Mouse (Mus musculus) forebrain, embryonic 16.5 days (tissue): ENCODE measurements around the gene Serpinb6c. TPM values are rescaled to one million over a fixed set of nuclear protein-coding genes. Genes with fewer than 3 reads are reported as not detected.
A peak's percentile ranks its signal among the peaks of the same experiment; 100 is the strongest.
"Not testable (repeated sequence)": the region's sequence is repeated elsewhere in the genome, so short reads cannot be mapped to it uniquely, and the experiment has no call there.

Experiments
- ATAC-seq: fragments of 200-750 bp; cut with Nextera tagmentation; 2 replicates; pipeline ENCODE4 v1.8.0; 2017; ENCODE audit warnings: mild to moderate bottlenecking, moderate library complexity
- H3K27ac ChIP-seq: fragments of 300-500 bp; sonication (generic); 2 replicates; pipeline ENCODE4 v1.5.1; 2014; ENCODE audit warnings: low read length, control low read depth
- H3K27me3 ChIP-seq: fragments of 300-500 bp; sonication (generic); replicated peaks from 2 replicates; pipeline ENCODE4 v1.6.1; 2014; ENCODE audit warnings: low read length; ENCODE audit not compliant: control insufficient read depth, insufficient read depth
- H3K36me3 ChIP-seq: fragments of 300-500 bp; sonication (generic); 2 replicates; pipeline ENCODE4 v1.6.1; 2014; ENCODE audit not compliant: control insufficient read depth, insufficient read depth
- H3K4me1 ChIP-seq: fragments of 300-500 bp; sonication (generic); replicated peaks from 2 replicates; pipeline ENCODE4 v1.6.1; 2014; ENCODE audit warnings: low read length; ENCODE audit not compliant: control insufficient read depth, insufficient read depth
- H3K4me2 ChIP-seq: fragments of 300-500 bp; sonication (generic); 2 replicates; pipeline ENCODE4 v1.6.1; 2014; ENCODE audit warnings: mild to moderate bottlenecking, low read length, control low read depth
- H3K4me3 ChIP-seq: fragments of 300-500 bp; sonication (generic); replicated peaks from 2 replicates; pipeline ENCODE4 v1.5.1; 2014; ENCODE audit warnings: mild to moderate bottlenecking, low read length, control low read depth
- H3K9ac ChIP-seq: fragments of 300-500 bp; sonication (generic); replicated peaks from 2 replicates; pipeline ENCODE4 v1.6.1; 2014; ENCODE audit warnings: low read depth, low read length, control low read depth
- H3K9me3 ChIP-seq: fragments of 300-500 bp; sonication (generic); 2 replicates; pipeline ENCODE4 v1.6.1; 2016; ENCODE audit warnings: low read length; ENCODE audit not compliant: control insufficient read depth
- WGBS: fragments of 180-500 bp; shearing (Covaris S2); extraction: QIAGEN DNeasy Blood & Tissue Kit; methylation state at CpG from one replicate; pipeline ENCODE4 v1.1.7; 2014; 5-methylcytosine and 5-hydroxymethylcytosine counted together
- polyA plus RNA-seq: library from polyadenylated mRNA; unstranded; fragments of >200 nt; fragmentation: Nextera tagmentation; extraction: Ambion mirVana; gene quantifications from 2 replicates; pipeline ENCODE4 v1.2.1, GENCODE M21; 2015

Gene Serpinb6c
- 0.15 and 0.36 TPM in 2 replicates for polyA plus RNA-seq

DNA sequence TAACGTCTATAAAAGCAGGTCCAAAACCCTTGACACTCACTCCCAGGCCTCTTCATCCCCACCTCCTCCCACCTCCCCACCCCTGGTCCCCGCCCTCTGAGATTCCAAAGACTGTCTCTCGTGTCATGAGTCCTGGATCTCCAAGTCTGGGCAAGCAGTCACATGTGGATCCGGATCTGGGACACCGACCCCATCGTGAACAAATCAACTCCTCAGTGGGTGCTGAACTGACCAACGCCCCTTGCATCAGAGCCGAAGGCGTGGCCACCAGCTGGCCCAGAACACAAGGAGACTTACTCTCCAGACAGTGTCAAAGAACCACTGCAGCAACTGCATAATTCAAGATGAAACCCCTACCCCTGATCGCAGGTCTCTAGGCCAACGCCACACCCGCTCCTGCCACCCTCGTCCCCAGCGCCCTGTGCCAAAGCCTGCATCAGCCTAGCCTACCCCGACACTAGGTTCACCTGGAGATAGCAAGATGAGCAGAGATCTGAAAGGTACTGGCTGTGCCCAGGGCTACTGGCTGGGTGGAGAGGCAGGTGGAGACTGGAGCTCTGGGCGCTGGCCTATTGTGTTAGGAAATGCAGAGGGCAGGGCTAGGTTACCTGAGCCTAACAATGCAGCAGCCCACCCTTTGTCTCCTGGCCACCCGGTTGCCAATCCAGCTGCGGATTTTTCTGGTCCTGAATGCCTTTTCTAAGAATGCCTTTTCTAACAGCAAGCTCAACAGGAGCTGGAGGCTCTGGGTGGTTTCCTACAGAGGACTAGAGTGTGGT is at the start of gene Serpinb6c:
Gene Serpinb6c (minus strand): TSS at position 533 of the 779 bp plus-strand sequence.
- H3K27me3 ChIP-seq: no peaks in the 10 kb centered on the region
- ATAC-seq: no peak
- H3K27ac ChIP-seq: no peak within 1 kb of the TSS
- no peak within 1 kb of the TSS for H3K9ac ChIP-seq
- H3K4me1 ChIP-seq: no peaks in the 10 kb centered on the region
- H3K36me3 ChIP-seq: no peaks in the 10 kb centered on the region
- H3K4me2 ChIP-seq: no peak within 1 kb of the TSS
- WGBS: 72% methylated on average over 18 of the region's 18 CpGs
- H3K9me3 ChIP-seq: no peaks in the 10 kb centered on the region
- H3K4me3 ChIP-seq: no peak within 1 kb of the TSS

- 88% methylated on average over 2 of the region's 2 CpGs for WGBS
- no peak for ATAC-seq
- no peaks in the 10 kb centered on the region for H3K9me3 ChIP-seq
- H3K4me2 ChIP-seq: no peak overlapping the region
- no peak overlapping the region for H3K4me3 ChIP-seq
- no peaks in the 10 kb centered on the region for H3K27me3 ChIP-seq
- no peak overlapping the region for H3K9ac ChIP-seq
- H3K36me3 ChIP-seq: no peaks in the 10 kb centered on the region
- no peaks in the 10 kb centered on the region for H3K4me1 ChIP-seq
- no peak overlapping the region for H3K27ac ChIP-seq
Observed at GRCm38 (mm10) chr13:33952947-33953346, 47.4 kb upstream of the Serpinb6c start.

DNA sequence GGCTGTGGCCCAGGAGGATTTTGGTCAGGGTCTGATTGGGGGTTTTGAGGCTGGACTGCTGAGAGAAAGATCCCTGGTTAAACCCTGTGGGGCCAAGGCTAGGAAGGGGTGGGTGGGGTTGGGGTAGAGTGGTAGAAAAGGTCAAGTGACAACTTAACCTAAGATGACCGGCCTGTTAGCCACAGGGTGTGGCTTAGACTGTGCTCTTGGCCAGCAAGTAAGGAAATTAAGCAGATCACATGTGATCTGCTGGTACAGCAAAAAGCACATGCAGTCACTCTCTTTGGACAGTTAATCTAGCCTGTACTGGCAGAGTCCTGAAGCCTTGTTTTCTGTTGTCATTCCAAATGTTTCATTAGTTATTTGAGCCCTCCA is 46.6 kb upstream of the Serpinb6c start:
- Histone ChIP-seq H3K9ac (no peak overlapping the region), H3K27me3 (no peaks in the 10 kb centered on the region)
- WGBS: 83% methylated on average over 1 of the region's 1 CpGs

DNA sequence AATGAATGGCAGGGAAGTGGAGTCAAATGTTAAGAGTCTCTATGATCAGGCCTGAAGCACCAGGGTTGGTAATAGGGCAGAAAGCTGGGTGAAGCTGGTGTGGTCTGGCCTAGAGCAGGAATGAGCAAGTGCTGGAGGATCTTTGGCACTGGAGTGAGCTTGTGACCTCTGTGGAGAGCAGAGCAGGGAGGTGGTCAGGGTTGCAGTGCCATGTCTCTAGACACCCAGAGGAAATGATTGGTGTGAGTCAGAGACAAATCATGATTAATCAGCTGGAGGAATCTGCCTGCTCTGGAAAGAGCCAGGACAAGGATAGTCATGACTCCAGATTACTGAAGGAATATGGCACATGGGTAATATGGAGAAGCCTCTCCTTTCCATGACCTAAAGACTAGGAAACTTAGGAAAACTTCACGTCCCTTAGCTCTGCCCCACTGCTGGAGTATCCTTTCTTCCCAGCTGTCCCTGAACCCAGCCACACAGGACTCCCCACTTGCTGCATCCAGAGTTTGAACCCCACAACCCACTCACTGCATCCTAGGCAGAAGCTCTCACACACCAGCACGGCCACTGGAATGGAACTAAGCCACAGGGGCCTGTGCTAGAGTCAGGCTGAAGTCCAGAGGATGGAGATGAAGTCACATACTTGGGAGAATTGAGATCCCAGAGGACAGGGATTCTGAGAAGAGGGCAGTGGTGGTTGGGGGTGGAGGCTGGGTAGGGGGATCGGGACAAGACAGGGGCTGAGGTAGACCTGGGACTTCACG is 46.0 kb upstream of the Serpinb6c start:
- Histone ChIP-seq H3K9ac (no peak overlapping the region), H3K36me3 (no peaks in the 10 kb centered on the region), H3K4me3 (no peak overlapping the region), H3K4me2 (no peak overlapping the region), H3K9me3 (no peaks in the 10 kb centered on the region), H3K27ac (no peak overlapping the region), H3K27me3 (no peaks in the 10 kb centered on the region), H3K4me1 (no peaks in the 10 kb centered on the region)
- 87% methylated on average over 4 of the region's 4 CpGs for WGBS
- ATAC-seq: no peak

More for the DNA sequence above, 46.6 kb upstream of the Serpinb6c start:
- H3K36me3 ChIP-seq: no peaks in the 10 kb centered on the region
- ATAC-seq: no peak
- no peak overlapping the region for H3K27ac ChIP-seq
- H3K4me1 ChIP-seq: no peaks in the 10 kb centered on the region
- H3K4me3 ChIP-seq: no peak overlapping the region
- H3K9me3 ChIP-seq: no peaks in the 10 kb centered on the region
- no peak overlapping the region for H3K4me2 ChIP-seq

GRCm38 (mm10) chr13:33942212-33942779 is 36.8 kb upstream of the Serpinb6c start:
- no peak overlapping the region for H3K4me3 ChIP-seq
- no peak overlapping the region for H3K9ac ChIP-seq
- no peaks in the 10 kb centered on the region for H3K9me3 ChIP-seq
- H3K4me1 ChIP-seq: no peaks in the 10 kb centered on the region
- H3K27ac ChIP-seq: no peak overlapping the region
- no peaks in the 10 kb centered on the region for H3K36me3 ChIP-seq
- no peaks in the 10 kb centered on the region for H3K27me3 ChIP-seq
- WGBS: 51% methylated on average over 4 of the region's 4 CpGs
- ATAC-seq: no peak
- no peak overlapping the region for H3K4me2 ChIP-seq

- H3K36me3 ChIP-seq: no peaks in the 10 kb centered on the region
- H3K27me3 ChIP-seq: no peaks in the 10 kb centered on the region
- no peak overlapping the region for H3K9ac ChIP-seq
- H3K4me2 ChIP-seq: no peak overlapping the region
- whole genome bisulfite sequencing: 92% methylated on average over 5 of the region's 5 CpGs
- H3K9me3 ChIP-seq: no peaks in the 10 kb centered on the region
- H3K27ac ChIP-seq: no peak overlapping the region
- no peak for ATAC-seq
- no peak overlapping the region for H3K4me3 ChIP-seq
- H3K4me1 ChIP-seq: no peaks in the 10 kb centered on the region
Observed at GRCm38 (mm10) chr13:33941288-33941808, 35.8 kb upstream of the Serpinb6c start.

- not testable (repeated sequence) for H3K4me2 ChIP-seq, H3K9ac ChIP-seq, H3K27me3 ChIP-seq, ATAC-seq, H3K9me3 ChIP-seq, H3K4me3 ChIP-seq, H3K4me1 ChIP-seq, H3K27ac ChIP-seq, H3K36me3 ChIP-seq
Observed at GRCm38 (mm10) chr13:33937587-33937986, 32.1 kb upstream of the Serpinb6c start.

- 50% methylated on average over 5 of the region's 5 CpGs for WGBS
- H3K36me3 ChIP-seq: no peaks in the 10 kb centered on the region
- H3K9ac ChIP-seq: no peak overlapping the region
- H3K27me3 ChIP-seq: no peaks in the 10 kb centered on the region
- no peak overlapping the region for H3K4me2 ChIP-seq
- no peak for ATAC-seq
- no peak overlapping the region for H3K4me3 ChIP-seq
- no peaks in the 10 kb centered on the region for H3K9me3 ChIP-seq
- H3K27ac ChIP-seq: no peak overlapping the region
- H3K4me1 ChIP-seq: peaks cover 5% of the 10 kb centered on the region
Observed at GRCm38 (mm10) chr13:33937151-33937550, 31.6 kb upstream of the Serpinb6c start.

GRCm38 (mm10) chr13:33935465-33936181 is 30.1 kb upstream of the Serpinb6c start:
- H3K9ac ChIP-seq: peak overlapping the region; percentile 83
- H3K4me3 ChIP-seq: peak overlapping the region; percentile 69
- H3K9me3 ChIP-seq: no peaks in the 10 kb centered on the region
- H3K4me1 ChIP-seq: peaks cover 5% of the 10 kb centered on the region
- WGBS: under 1% methylated on average over 41 of the region's 44 CpGs
- H3K27ac ChIP-seq: no peak overlapping the region
- no peaks in the 10 kb centered on the region for H3K36me3 ChIP-seq
- ATAC-seq: peak; percentile 86
- no peaks in the 10 kb centered on the region for H3K27me3 ChIP-seq
- H3K4me2 ChIP-seq: peak overlapping the region; percentile 95
